Mouse (Mus musculus): ENCODE measurements at regions not wholly inside any gene's neighbourhood (a gene's known extent, or its start where the extent isn't known, plus 50 kb on each side); places are given as distances from the start of the nearest gene placed in this dataset.

DNA sequence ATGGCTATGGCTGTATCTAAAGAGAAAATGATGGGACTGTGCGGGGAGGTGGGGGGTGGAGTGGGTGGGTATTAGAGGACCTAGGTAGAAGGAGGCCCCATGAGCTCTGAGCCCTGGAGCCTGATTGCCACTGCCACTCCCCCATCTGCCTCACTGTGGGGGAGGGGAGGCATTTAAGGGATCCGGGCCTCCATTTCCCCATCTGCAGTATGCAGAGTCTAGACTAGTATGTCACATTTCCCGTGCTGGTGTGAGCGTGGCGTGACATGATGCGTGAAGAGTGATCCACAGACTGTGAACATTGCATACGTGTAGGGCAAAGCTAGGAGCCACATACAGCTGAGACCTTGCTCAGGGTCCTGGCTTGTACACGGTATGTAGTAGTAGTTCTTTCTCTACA lies 140.7 kb downstream of the Pja1 start:
- TF ChIP-seq CTCF (IDR thresholded peaks at IDR 0.05; ENCODE audit: low read depth) (no peak), EP300 (optimal IDR thresholded peaks at IDR 0.05) (no peak)
